Mouse (Mus musculus) embryonic facial prominence, embryonic 14.5 days (tissue): ENCODE results near the gene Rsph6a. TPM values are rescaled to one million over a fixed set of nuclear protein-coding genes. Genes with fewer than 3 reads are reported as not detected.
A peak's percentile ranks its signal among the peaks of the same experiment; 100 is the strongest.

ENCODE experiments used
- ATAC-seq: fragments of 200-750 bp; cut with Nextera tagmentation; 2 replicates; pipeline ENCODE4 v1.8.0; 2017; ENCODE audit warnings: low read depth, moderate number of reproducible peaks, moderate TSS enrichment
- DNase-seq: peaks from one replicate; pipeline ENCODE4 v3.0.0-alpha.2; 2015; ENCODE audit warnings: low spot score
- H3K27ac ChIP-seq: fragments of 300-500 bp; sonication (generic); replicated peaks from 2 replicates; pipeline ENCODE4 v1.5.1; 2014; ENCODE audit warnings: low read depth, mild to moderate bottlenecking, low read length, moderate library complexity
- H3K27me3 ChIP-seq: fragments of 300-500 bp; sonication (generic); replicated peaks from 2 replicates; pipeline ENCODE4 v1.6.1; 2014; ENCODE audit warnings: low read length; ENCODE audit not compliant: control insufficient read depth, insufficient read depth
- H3K36me3 ChIP-seq: fragments of 300-500 bp; sonication (generic); 2 replicates; pipeline ENCODE4 v1.6.1; 2014; ENCODE audit warnings: low read length, mixed read lengths; ENCODE audit not compliant: control insufficient read depth, insufficient read depth
- H3K4me1 ChIP-seq: fragments of 300-500 bp; sonication (generic); 2 replicates; pipeline ENCODE4 v1.6.1; 2014; ENCODE audit warnings: antibody characterized with exemption, low read length; ENCODE audit not compliant: control insufficient read depth, insufficient read depth
- H3K4me2 ChIP-seq: fragments of 300-500 bp; sonication (generic); 2 replicates; pipeline ENCODE4 v1.6.1; 2014; ENCODE audit warnings: low read depth, mild to moderate bottlenecking, low read length, moderate library complexity, mixed read lengths
- H3K4me3 ChIP-seq: fragments of 300-500 bp; sonication (generic); 2 replicates; pipeline ENCODE4 v1.5.1; 2014; ENCODE audit warnings: low read depth, mild to moderate bottlenecking, low read length
- H3K9ac ChIP-seq: fragments of 300-500 bp; sonication (generic); 2 replicates; pipeline ENCODE4 v1.6.1; 2014; ENCODE audit warnings: low read depth, mild to moderate bottlenecking, low read length, moderate library complexity, mixed read lengths
- H3K9me3 ChIP-seq: fragments of 300-500 bp; sonication (generic); 2 replicates; pipeline ENCODE4 v1.6.1; 2016; ENCODE audit warnings: low read length; ENCODE audit not compliant: control insufficient read depth
- WGBS: fragments of 180-500 bp; shearing (Covaris S2); extraction: QIAGEN DNeasy Blood & Tissue Kit; methylation state at CpG from one replicate; pipeline ENCODE4 v1.1.7; 2014; 5-methylcytosine and 5-hydroxymethylcytosine counted together
- polyA plus RNA-seq: library from polyadenylated mRNA; unstranded; fragments of >200 nt; fragmentation: Nextera tagmentation; extraction: Ambion mirVana; gene quantifications from 2 replicates; pipeline ENCODE4 v1.2.1, GENCODE M21; 2014

Gene Rsph6a
- polyA plus RNA-seq, 1 experiment from 2014 or later = not detected

DNA sequence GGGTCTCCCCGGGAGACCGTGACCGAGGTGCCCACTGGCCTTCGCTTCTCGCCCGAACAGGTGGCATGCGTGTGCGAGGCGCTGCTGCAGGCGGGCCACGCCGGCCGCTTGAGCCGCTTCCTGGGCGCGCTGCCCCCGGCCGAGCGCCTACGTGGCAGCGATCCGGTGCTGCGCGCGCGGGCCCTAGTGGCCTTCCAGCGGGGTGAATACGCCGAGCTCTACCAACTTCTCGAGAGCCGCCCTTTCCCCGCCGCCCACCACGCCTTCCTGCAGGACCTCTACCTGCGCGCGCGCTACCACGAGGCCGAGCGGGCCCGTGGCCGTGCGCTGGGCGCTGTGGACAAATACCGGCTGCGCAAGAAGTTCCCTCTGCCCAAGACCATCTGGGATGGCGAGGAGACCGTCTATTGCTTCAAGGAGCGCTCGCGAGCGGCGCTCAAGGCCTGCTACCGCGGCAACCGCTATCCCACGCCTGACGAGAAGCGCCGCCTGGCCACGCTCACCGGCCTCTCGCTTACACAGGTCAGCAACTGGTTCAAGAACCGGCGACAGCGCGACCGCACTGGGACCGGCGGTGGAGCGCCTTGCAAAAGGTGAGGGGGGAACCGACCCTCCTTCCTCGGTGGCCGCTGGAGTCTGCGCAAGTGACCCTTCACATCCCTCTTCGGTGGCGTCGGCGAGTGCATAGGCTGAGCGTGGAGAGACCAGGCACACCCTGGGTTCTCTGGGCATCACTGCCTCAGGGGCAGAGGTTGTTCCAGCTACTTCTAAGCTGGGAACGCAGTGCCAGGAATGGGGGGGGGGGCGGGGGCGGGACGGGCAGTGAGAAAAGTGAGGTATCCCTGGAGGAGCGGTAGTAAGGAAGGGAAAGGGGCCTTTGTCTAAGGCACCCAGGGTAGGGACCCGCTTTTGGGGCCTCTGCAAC, 40.6 kb downstream of the Rsph6a start:
- Histone ChIP-seq H3K4me2 (peak overlapping the region; percentile 91), H3K4me1 (peaks cover 24% of the 10 kb centered on the region)

DNA sequence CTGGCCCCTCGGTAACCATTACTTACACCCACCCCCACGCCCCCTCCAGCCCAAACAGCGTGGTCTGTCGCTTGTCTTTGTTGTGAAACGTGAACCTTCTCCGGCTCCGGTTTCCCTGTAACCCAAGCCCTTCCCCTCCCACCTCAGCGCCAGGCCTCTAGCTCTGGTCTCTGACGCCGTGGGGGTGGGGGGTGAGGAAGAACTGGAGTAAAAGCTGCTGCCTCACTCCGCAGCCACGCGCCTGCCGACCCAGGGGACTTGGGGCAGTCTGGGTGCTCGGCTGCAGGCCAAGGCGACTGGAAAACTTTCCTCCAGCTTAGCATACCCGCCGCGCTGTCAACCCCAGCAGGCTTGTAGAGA, 41.2 kb downstream of the Rsph6a start:
- under 1% methylated on average over 19 of the region's 19 CpGs for WGBS
- H3K9ac ChIP-seq = peak overlapping the region; percentile 95
- peaks cover 24% of the 10 kb centered on the region for H3K4me1 ChIP-seq
- peaks cover 28% of the 10 kb centered on the region for H3K36me3 ChIP-seq
- H3K9me3 ChIP-seq = no peaks in the 10 kb centered on the region
- no peaks in the 10 kb centered on the region for H3K27me3 ChIP-seq
- peak; percentile 12 for ATAC-seq
- H3K27ac ChIP-seq = peak overlapping the region; percentile 98
- DNase-seq = peak; percentile 95
- H3K4me3 ChIP-seq = peak overlapping the region; percentile 80
- H3K4me2 ChIP-seq = peak overlapping the region; percentile 91

More for the DNA sequence above, 40.6 kb downstream of the Rsph6a start:
- Histone ChIP-seq H3K9ac (peak overlapping the region; percentile 95), H3K9me3 (no peaks in the 10 kb centered on the region), H3K27me3 (no peaks in the 10 kb centered on the region), H3K36me3 (peaks cover 35% of the 10 kb centered on the region), H3K4me3 (peak overlapping the region; percentile 80), H3K27ac (peak overlapping the region; percentile 98)
- 2% methylated on average over 22 of the region's 87 CpGs for WGBS
- DNase-seq (peak; percentile 51), ATAC-seq (no peak)

DNA sequence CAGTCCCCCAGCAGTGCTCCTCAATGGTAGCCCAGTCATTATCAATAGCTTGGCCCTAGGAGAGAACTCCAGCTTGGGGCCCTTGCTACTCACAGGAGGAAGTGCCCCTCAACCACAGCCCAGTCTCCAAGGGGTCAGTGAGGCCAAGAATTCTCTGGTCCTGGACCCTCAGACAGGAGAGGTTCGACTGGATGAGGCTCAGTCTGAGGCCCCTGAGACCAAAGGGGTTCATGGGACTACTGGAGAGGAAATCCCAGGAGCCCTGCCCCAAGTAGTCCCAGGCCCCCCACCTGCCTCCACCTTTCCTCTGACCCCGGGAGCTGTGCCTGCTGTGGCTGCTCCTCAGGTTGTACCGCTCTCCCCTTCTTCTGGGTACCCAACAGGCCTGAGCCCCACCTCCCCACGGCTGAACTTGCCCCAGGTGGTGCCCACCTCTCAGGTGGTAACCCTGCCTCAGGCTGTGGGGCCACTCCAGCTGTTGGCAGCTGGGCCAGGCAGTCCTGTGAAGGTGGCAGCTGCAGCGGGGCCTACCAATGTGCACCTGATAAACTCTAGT, 42.0 kb downstream of the Rsph6a start:
- Histone ChIP-seq H3K4me3 (peak overlapping the region; percentile 80), H3K36me3 (peaks cover 21% of the 10 kb centered on the region; the same call in 1 of the 2 replicates), H3K9me3 (no peaks in the 10 kb centered on the region), H3K9ac (peak overlapping the region; percentile 95), H3K27me3 (no peaks in the 10 kb centered on the region), H3K4me2 (peak overlapping the region; percentile 91), H3K27ac (peak overlapping the region; percentile 98), H3K4me1 (peaks cover 24% of the 10 kb centered on the region)
- 57% methylated on average over 4 of the region's 5 CpGs for WGBS
- no peak for ATAC-seq
- no peak for DNase-seq

DNA sequence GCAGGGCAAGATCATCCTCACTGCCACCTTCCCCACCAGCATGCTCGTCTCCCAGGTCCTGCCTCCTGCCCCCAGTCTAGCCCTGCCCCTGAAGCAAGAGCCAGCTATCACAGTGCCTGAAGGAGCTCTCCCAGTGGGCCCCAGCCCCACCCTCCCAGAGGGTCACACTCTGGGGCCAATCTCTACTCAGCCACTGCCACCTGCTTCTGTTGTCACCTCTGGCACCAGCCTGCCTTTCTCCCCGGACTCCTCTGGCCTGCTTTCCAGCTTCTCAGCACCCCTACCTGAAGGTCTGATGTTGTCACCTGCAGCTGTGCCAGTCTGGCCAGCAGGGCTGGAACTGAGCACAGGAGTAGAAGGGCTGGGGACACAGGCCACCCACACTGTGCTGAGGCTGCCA, 42.7 kb downstream of the Rsph6a start:
- Histone ChIP-seq H3K27ac (no peak overlapping the region), H3K36me3 (peaks cover 16% of the 10 kb centered on the region; the same call in 1 of the 2 replicates), H3K9me3 (no peaks in the 10 kb centered on the region), H3K27me3 (no peaks in the 10 kb centered on the region), H3K9ac (no peak overlapping the region; the same call in 1 of the 2 replicates), H3K4me1 (peaks cover 21% of the 10 kb centered on the region), H3K4me2 (peak overlapping the region; percentile 91; the same call in 1 of the 2 replicates), H3K4me3 (no peak overlapping the region)
- WGBS = 72% methylated on average over 2 of the region's 2 CpGs
- ATAC-seq (no peak), DNase-seq (no peak)

DNA sequence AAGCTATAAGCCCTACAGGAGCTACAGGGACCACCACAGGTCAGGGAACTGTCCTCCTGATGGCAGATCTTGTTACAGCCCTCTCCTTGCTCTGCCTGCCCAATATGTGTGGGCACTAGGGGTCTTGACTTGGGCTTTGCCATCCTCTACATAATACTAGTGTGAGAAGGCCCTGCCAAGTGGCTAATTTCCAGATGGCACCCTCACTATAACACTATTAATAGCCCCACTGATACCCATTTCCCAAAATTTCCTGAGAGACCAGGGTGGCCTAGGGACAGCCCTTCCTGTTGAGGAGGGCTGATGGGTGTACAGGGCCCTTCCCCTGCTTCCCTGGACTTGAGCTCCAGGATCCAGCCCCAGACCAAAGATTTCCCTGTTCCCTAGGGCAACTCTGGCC, 43.4 kb downstream of the Rsph6a start:
- Histone ChIP-seq H3K4me3 (no peak overlapping the region), H3K4me1 (peaks cover 17% of the 10 kb centered on the region), H3K27me3 (no peaks in the 10 kb centered on the region), H3K9me3 (no peaks in the 10 kb centered on the region), H3K27ac (no peak overlapping the region), H3K4me2 (no peak overlapping the region), H3K9ac (no peak overlapping the region; the same call in 1 of the 2 replicates), H3K36me3 (peaks cover 16% of the 10 kb centered on the region; the same call in 1 of the 2 replicates)
- ATAC-seq (no peak), DNase-seq (no peak)

DNA sequence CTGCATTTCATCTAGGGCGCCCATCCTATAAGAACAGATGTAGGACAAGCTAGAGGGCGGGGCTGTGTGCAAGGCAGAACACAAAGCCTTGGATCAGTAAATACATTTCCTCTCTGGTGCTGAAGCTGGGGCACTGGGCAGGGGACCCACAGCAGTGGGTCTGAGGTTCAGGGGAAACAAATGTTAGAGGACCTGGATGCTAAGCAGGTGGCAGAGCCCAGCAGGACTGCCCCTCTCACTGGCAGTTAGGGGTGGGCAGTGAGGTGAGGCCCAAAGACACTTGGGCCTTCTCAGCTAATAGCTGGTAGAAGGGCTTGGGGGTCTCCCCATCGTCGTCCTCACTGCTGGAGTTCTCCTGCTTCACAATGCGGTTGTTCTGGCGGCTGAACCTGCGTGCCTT, 44.3 kb downstream of the Rsph6a start:
- Histone ChIP-seq H3K36me3 (peaks cover 16% of the 10 kb centered on the region; the same call in 1 of the 2 replicates), H3K27ac (no peak overlapping the region), H3K27me3 (no peaks in the 10 kb centered on the region), H3K9me3 (no peaks in the 10 kb centered on the region), H3K9ac (no peak overlapping the region), H3K4me3 (no peak overlapping the region), H3K4me1 (peaks cover 17% of the 10 kb centered on the region), H3K4me2 (no peak overlapping the region)
- ATAC-seq = no peak
- DNase-seq = no peak
- WGBS = 54% methylated on average over 6 of the region's 7 CpGs

DNA sequence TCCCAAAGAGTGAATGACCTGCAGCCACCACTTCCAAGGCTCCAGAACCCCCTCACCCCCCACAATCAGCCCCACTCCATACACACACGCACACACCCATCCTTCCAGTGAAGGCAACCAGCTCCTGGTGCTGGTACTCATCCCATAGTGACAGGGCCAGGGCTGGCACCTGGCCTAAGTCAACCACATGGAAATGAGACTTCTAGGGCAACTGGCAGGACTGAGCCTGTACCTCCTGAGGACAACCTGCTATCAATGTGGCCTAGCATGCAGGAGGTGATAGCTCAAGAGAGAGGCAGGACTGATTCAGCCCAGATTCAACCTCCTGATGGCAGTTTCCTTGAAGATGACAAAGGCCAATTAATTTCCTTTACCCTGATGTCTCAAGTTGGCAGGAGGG, 45.8 kb downstream of the Rsph6a start:
- Histone ChIP-seq H3K27ac (no peak overlapping the region), H3K36me3 (peaks cover 16% of the 10 kb centered on the region; the same call in 1 of the 2 replicates), H3K9me3 (no peaks in the 10 kb centered on the region), H3K9ac (no peak overlapping the region), H3K4me1 (peaks cover 17% of the 10 kb centered on the region), H3K4me3 (no peak overlapping the region), H3K27me3 (no peaks in the 10 kb centered on the region), H3K4me2 (no peak overlapping the region)
- WGBS = 93% methylated on average over 1 of the region's 1 CpGs
- ATAC-seq (no peak), DNase-seq (no peak)

DNA sequence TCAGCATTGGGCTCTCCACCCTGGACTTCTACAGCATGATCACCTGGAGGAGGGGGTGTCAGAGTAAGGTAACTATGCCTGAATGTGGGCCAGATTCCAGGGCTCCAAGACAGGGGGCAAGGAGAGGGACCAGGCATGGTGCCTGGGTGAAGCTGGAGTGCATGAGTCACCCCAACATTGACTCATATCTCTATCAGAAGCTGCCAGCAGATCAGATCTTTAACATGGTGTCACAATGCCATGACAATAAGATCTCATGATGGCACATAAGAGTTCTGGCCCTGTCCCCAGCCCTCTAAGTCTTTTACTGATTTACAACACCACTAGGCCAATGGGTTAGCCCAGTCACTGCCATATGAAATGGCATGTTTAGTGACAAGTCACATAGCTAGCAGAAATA, 49.3 kb downstream of the Rsph6a start:
- H3K4me2 ChIP-seq = no peak overlapping the region
- H3K27me3 ChIP-seq = no peaks in the 10 kb centered on the region
- DNase-seq (no peak), ATAC-seq (no peak)
- no peaks in the 10 kb centered on the region for H3K4me1 ChIP-seq
- H3K27ac ChIP-seq = no peak overlapping the region
- no peak overlapping the region for H3K9ac ChIP-seq
- no peaks in the 10 kb centered on the region for H3K36me3 ChIP-seq
- H3K9me3 ChIP-seq = no peaks in the 10 kb centered on the region
- no peak overlapping the region for H3K4me3 ChIP-seq
